Mouse (Mus musculus) left cerebral cortex, adult 2 months (tissue): Measurements from ENCODE around the gene Sox15. TPM values are rescaled to one million over a fixed set of nuclear protein-coding genes. Genes with fewer than 3 reads are reported as not detected.
A peak's percentile ranks its signal among the peaks of the same experiment; 100 is the strongest.

Source experiments
- DNase-seq, 2 experiments: peaks; one replicate each; pipeline ENCODE4 v3.0.0; 2021 to 2022; ENCODE audit warnings: low spot score in 2 of 2, mixed read lengths in 1 of 2; ENCODE audit errors: extremely low spot score in 1 of 2
- H3K27ac ChIP-seq: fragments of 200-600 bp; 2 replicates; pipeline ENCODE4 v1.8.1; 2022
- H3K4me3 ChIP-seq: fragments of 200-600 bp; 2 replicates; pipeline ENCODE4 v1.8.1; 2022
- CTCF ChIP-seq: fragments of 200-600 bp; IDR thresholded peaks from 2 replicates; pipeline ENCODE4 v1.8.1; 2022; ENCODE audit warnings: antibody characterized with exemption, mild to moderate bottlenecking, moderate library complexity
- intact Hi-C: fragments of 180-260 bp; cut with DNase I; formaldehyde crosslinking; loops from one replicate; pipeline ENCODE4 v1.15.1; 2025
- total RNA-seq, 2 experiments: library from RNA; stranded (reverse); gene quantifications; 2 replicates each; pipeline ENCODE4 v1.2.3; 2021

Gene Sox15
- total RNA-seq, 2 experiments from 2014 or later, result not detected

GRCm38 (mm10) chr11:69665457-69665960 lies 10.4 kb downstream of the Sox15 start:
- intact Hi-C loops, result loop anchor here (10.0 kb wide), 1 partner anchor 251 kb away; the partner anchor contains the start of gene Kdm6b
- TF ChIP-seq CTCF, result no peak
- H3K27ac ChIP-seq, result peak overlapping the region; percentile 55
- DNase-seq, result no peak
- H3K4me3 ChIP-seq, result no peak overlapping the region

DNA sequence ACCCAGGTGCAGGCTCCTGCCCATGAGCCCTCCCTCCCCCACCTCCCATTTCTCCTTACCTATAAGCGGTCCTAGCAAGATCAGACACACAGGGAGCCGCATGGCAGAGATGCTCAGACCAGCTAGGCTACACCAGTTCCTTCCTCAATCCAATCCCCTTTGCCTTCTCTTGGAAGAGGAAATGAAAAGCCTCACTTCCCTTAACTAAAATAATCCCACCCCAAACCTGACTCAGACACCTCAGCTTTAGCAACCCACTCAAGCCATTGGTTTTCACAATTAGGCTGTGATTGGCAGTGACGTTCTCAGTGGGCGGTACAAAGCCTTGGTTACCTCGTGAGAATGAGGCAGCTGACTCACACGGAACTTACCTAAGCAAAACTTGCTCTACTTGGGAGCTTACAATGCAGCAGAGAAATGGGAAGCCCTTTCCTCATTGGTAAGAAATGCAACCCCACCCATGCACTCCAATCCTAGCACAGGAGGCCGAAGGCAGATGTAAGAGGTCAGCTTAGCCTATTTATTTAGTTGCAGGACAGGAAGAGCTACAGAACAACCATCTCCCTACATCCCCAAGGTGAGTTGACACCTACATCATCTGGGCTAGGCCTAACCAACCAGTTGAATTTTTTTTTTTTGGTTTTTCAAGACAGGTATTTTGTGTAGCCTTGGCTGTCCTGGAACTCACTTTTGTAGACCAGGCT lies 11.0 kb downstream of the Sox15 start, which contains the start of gene Cd68:
TSS of gene Cd68 (minus strand) at position 193 of the 704 bp plus-strand sequence.
- Histone ChIP-seq H3K27ac (peak within 1 kb of the TSS; percentile 55), H3K4me3 (no peak within 1 kb of the TSS)
- TF ChIP-seq CTCF, result no peak
- DNase-seq, result peak; percentile 69 to 73
- intact Hi-C loops, result loop anchor here (10.0 kb wide), 1 partner anchor 251 kb away; the partner anchor contains the start of gene Kdm6b

GRCm38 (mm10) chr11:69666665-69667005 lies 11.5 kb downstream of the Sox15 start:
- no peak for DNase-seq
- intact Hi-C loops, result loop anchor here (10.0 kb wide), 1 partner anchor 252 kb away; the partner anchor contains the start of gene Kdm6b
- Histone ChIP-seq H3K4me3 (no peak overlapping the region), H3K27ac (no peak overlapping the region)
- no peak for TF ChIP-seq CTCF

DNA sequence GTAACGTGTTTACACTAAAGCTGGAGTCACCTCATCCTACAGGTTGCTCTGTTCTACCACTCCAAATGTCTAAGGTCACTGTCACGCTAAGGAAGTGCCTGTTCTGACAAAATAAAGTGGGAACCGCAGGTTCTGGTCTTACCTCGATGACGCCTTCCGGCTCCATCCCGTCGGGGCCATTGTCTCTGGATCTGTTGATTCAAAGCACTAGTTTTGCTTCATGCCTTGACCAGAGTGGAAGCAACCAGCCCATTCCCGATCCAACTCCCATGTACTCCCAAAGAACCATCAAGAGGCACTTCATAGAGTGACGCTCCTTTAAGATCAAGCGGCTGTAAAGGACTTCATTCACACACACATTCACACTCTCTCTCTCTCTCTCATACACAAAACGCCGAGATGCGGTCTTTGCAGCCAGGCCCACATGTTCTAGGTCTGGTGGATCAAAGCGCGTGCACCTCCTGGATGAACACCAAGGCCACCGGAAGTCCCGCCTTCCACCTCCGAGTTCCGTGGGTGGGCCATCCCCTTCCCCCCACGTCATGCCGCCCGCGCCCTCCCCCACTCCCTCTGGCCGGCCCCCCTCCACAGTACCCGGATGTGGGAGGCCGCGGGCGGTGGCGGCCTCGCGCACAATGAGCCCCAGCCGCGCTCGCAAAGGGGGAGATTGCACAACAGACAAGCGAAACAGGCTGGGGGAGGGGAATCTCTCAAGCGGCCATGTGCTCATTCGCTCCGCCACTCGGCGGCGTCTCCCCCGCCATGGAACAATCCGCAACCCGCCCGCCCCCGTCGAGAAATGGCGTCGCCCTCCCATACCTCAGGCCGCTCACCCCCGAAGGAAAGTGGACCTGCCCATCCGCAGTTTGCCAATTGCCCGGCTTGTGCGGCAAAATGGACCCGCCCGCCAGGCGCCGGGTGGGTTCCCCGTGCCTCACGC lies 15.9 kb downstream of the Sox15 start:
- Histone ChIP-seq H3K27ac (peak overlapping the region; percentile 96), H3K4me3 (peak overlapping the region; percentile 75)
- intact Hi-C loops, result loop anchor here (1.0 kb wide), 1 partner anchor 87 kb away; the partner anchor contains the start of gene Polr2a
- DNase-seq, result peak; percentile 88 to 90
- TF ChIP-seq CTCF, result no peak

- intact Hi-C loops, result loop anchor here (1.0 kb wide), 2 partner anchors 10 to 87 kb away; partner anchors contain the start of gene Polr2a
- H3K4me3 ChIP-seq, result peak overlapping the region; percentile 75
- peak overlapping the region; percentile 96 for H3K27ac ChIP-seq
- DNase-seq, result peak in 1 of 2 experiments; percentile 45
- peak; percentile 7 for TF ChIP-seq CTCF
These were observed 16.6 kb downstream of the Sox15 start for GRCm38 (mm10) chr11:69671726-69672124.

GRCm38 (mm10) chr11:69672211-69672706 lies 17.1 kb downstream of the Sox15 start, which contains the start of gene Eif4a1:
Gene Eif4a1 (minus strand): TSS chr11:69672423.
- intact Hi-C loops, result loop anchor here (1.0 kb wide), 1 partner anchor 9 kb away; no protein-coding TSS in a partner anchor
- TF ChIP-seq CTCF, result no peak; the same call in 1 of the 2 replicates
- peak; percentile 100 for DNase-seq
- peak within 1 kb of the TSS; percentile 75 for H3K4me3 ChIP-seq
- peak within 1 kb of the TSS; percentile 96 for H3K27ac ChIP-seq

DNA sequence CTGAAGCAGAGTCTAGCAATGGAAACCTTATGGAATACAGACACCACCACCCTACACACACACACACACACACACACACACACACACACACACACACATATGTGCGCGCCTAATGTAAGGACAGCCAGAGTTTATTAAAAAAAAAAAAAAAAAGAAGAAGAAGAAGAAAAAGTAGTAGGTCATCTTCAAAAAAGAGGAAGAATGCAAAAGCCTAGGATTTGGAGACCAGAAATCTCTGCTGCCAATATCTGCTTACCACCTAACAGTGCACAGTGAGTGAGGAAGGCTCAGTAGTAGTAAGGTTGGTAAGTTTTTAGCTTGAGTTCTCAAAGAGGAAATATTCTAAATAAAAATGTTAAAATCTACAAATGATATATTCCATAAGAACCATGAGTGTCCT lies 24.0 kb downstream of the Sox15 start:
- TF ChIP-seq CTCF, result no peak
- intact Hi-C loops, result no loop called here
- Histone ChIP-seq H3K27ac (no peak overlapping the region), H3K4me3 (no peak overlapping the region)
- no peak for DNase-seq

- intact Hi-C loops, result loop anchor here (5.0 kb wide), 1 partner anchor 157 kb away; the partner anchor contains the start of genes Nlgn2 and Tmem256
- no peak overlapping the region for H3K27ac ChIP-seq
- no peak for DNase-seq
- no peak overlapping the region; the same call in 1 of the 2 replicates for H3K4me3 ChIP-seq
- no peak for TF ChIP-seq CTCF
These were observed 25.2 kb downstream of the Sox15 start for GRCm38 (mm10) chr11:69680136-69680855.

GRCm38 (mm10) chr11:69681314-69682208 lies 26.4 kb downstream of the Sox15 start, which contains the start of gene Senp3:
Gene Senp3 (minus strand): TSS chr11:69682084.
- intact Hi-C loops, result loop anchor here (1.0 to 5.0 kb wide), 7 partner anchors 9 to 219 kb away; partner anchors contain the start of genes 2810408A11Rik, Eif4a1, Neurl4 and Nlgn2
- DNase-seq, result peak; percentile 98
- Histone ChIP-seq H3K4me3 (peak within 1 kb of the TSS; percentile 91), H3K27ac (peak within 1 kb of the TSS; percentile 91)
- no peak for TF ChIP-seq CTCF
